ENCODE assay signal across 27 mouse cellular contexts in the genomic region with DNA sequence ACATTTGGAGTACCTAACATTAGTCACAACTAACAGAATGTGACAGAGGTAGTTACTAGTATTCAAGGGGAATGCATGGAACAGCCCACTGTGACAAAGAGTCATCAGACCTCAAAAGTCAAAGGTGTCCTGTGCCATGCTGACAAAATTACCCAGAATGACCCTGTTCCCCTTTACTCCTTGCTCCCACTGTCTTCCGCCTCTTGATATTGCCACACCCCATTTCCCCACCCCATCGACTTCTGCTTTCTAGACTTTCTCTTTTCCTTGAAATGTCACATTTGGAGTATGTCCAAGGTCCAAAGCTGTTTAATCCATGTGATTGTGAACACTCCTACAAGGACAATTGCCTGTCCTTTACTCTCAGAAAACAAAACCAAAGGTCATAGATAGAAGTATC.
DNase-seq lines count a peak whose midpoint lies in the region; ATAC-seq lines count a peak whose summit lies in the region.
"Had no signal": no experiment of that assay in that cellular context is flagged by ENCODE, and none has a peak within 500 bp of the region (broad histone marks: within the 10 kb centered on the region; RNA-seq: fewer than 3 reads in every experiment).

No protein-coding gene starts in this region.

- intact Hi-C loops in left cerebral cortex, postnatal 4 days (cut with DNase I) = no loop called here

- no peak overlapping the region for H3K4me2 ChIP-seq in heart, embryonic 12.5 days
- H3K4me2 ChIP-seq: embryonic facial prominence, embryonic 13.5 days; forebrain, embryonic 12.5 days; forebrain, embryonic 15.5 days; heart, embryonic 11.5 days; heart, embryonic 15.5 days; hindbrain, embryonic 14.5 days had no signal

- no peak for ATAC-seq in heart, embryonic 12.5 days (ENCODE audit: insufficient number of reproducible peaks, low FRiP score)
- peak; percentile 68; the same call in 1 of the 2 replicates for ATAC-seq in monocyte, adult 5-6 weeks (replicated peaks; ENCODE audit: insufficient number of reproducible peaks, low FRiP score, low TSS enrichment, poor library complexity, severe bottlenecking)
- ATAC-seq: forebrain, embryonic 15.5 days; hindbrain, postnatal 0 days; Patski had no signal

- H3K4me1 ChIP-seq in heart, embryonic 12.5 days (replicated peaks) = peaks cover under 1% of the 10 kb centered on the region; the same call in 1 of the 2 replicates
- H3K4me1 ChIP-seq: embryonic facial prominence, embryonic 10.5 days; embryonic facial prominence, embryonic 13.5 days; forebrain, embryonic 12.5 days; forebrain, embryonic 15.5 days; heart, embryonic 15.5 days had no signal

- no peak overlapping the region for H3K4me3 ChIP-seq in heart, embryonic 12.5 days
- H3K4me3 ChIP-seq: embryonic facial prominence, embryonic 10.5 days; embryonic facial prominence, embryonic 13.5 days; erythroblast, embryonic 14.5 days; forebrain, embryonic 12.5 days; forebrain, embryonic 15.5 days; heart, embryonic 15.5 days had no signal

- H3K9me3 ChIP-seq in heart, embryonic 12.5 days (replicated peaks) = peaks cover 3% of the 10 kb centered on the region
- H3K9me3 ChIP-seq: embryonic facial prominence, embryonic 10.5 days; forebrain, embryonic 12.5 days; forebrain, embryonic 15.5 days; heart, embryonic 15.5 days had no signal

- H3K9ac ChIP-seq in heart, embryonic 12.5 days = no peak overlapping the region
- H3K9ac ChIP-seq: embryonic facial prominence, embryonic 13.5 days; forebrain, embryonic 12.5 days; forebrain, embryonic 15.5 days; heart, embryonic 15.5 days; hindbrain, embryonic 14.5 days had no signal

- H3K27ac ChIP-seq in heart, embryonic 12.5 days (ENCODE audit: poor library complexity, severe bottlenecking) = no peak overlapping the region
- H3K27ac ChIP-seq: embryonic facial prominence, embryonic 10.5 days; embryonic facial prominence, embryonic 13.5 days; forebrain, embryonic 12.5 days; forebrain, embryonic 15.5 days; heart, embryonic 15.5 days; hindbrain, embryonic 14.5 days; hindbrain, postnatal 0 days had no signal

- H3K27me3 ChIP-seq in heart, embryonic 12.5 days (replicated peaks) = no peaks in the 10 kb centered on the region
- H3K27me3 ChIP-seq: embryonic facial prominence, embryonic 13.5 days; forebrain, embryonic 12.5 days; forebrain, embryonic 15.5 days; heart, embryonic 15.5 days had no signal

- 89% methylated on average over 2 of the region's 2 CpGs for WGBS in heart, embryonic 12.5 days
- 31% methylated on average over 2 of the region's 2 CpGs for WGBS in large intestine, adult 2 months

- peak; percentile 34 for DNase-seq in heart, adult 11 months
- DNase-seq in lung, postnatal 36 days = peak; percentile 41
- no peak for DNase-seq in lung, postnatal 14 days
- peak; percentile 24 for DNase-seq in large intestine, adult 2 months (ENCODE audit: low read depth, low spot score)
- DNase-seq in thymus, postnatal 36 days = no peak
- no peak for DNase-seq in left cerebral cortex, postnatal 4 days
- DNase-seq: adrenal gland, postnatal 10 days; adrenal gland, postnatal 36 days; cerebellum, adult 18-20 months; cerebellum, adult 9-10 months; cerebellum, postnatal 14 days; embryo, embryonic 11 days; gastrocnemius, postnatal 25 days; heart, postnatal 10 days; heart, postnatal 36 days had no signal

- H3K36me3 ChIP-seq in heart, embryonic 12.5 days = no peaks in the 10 kb centered on the region
- H3K36me3 ChIP-seq: embryonic facial prominence, embryonic 10.5 days; embryonic facial prominence, embryonic 13.5 days; forebrain, embryonic 12.5 days; forebrain, embryonic 15.5 days; heart, embryonic 15.5 days had no signal

Comparison
In these comparisons a context has a peak if more than half of its experiments do, and no peak if none do; other contexts are left out.
1. DNase-seq: peak in heart, adult 11 months (single experiment), lung, postnatal 36 days (single experiment) and large intestine, adult 2 months (single experiment); none in lung, postnatal 14 days (single experiment), thymus, postnatal 36 days (0 of 2) and left cerebral cortex, postnatal 4 days (single experiment).